Mouse (Mus musculus) monocyte, adult 2 months (primary cell): ENCODE data around the gene Gad1.

Source experiments
- DNase-seq, 2 experiments: peaks; one replicate each; pipeline ENCODE4 v3.0.0; 2022; ENCODE audit warnings: low spot score in 2 of 2, low read depth in 1 of 2

The Gad1 gene

GRCm38 (mm10) chr2:70564646-70565315, 11.9 kb downstream of the Gad1 start:
- DNase-seq: no peak

GRCm38 (mm10) chr2:70565651-70566602, 13.1 kb downstream of the Gad1 start:
- no peak for DNase-seq

- no peak for DNase-seq
Measured at GRCm38 (mm10) chr2:70566603-70566981, 13.7 kb downstream of the Gad1 start.

- DNase-seq: no peak
Measured at GRCm38 (mm10) chr2:70567071-70567681, 14.3 kb downstream of the Gad1 start.

- DNase-seq: no peak
Measured at GRCm38 (mm10) chr2:70567682-70568077, 14.8 kb downstream of the Gad1 start.

- DNase-seq: no peak
Measured at GRCm38 (mm10) chr2:70568198-70568941, 15.5 kb downstream of the Gad1 start.

- DNase-seq: no peak
Measured at GRCm38 (mm10) chr2:70571698-70572097, 18.8 kb downstream of the Gad1 start.

GRCm38 (mm10) chr2:70572251-70572650, 19.4 kb downstream of the Gad1 start:
- no peak for DNase-seq

GRCm38 (mm10) chr2:70573544-70574210, 20.8 kb downstream of the Gad1 start:
- DNase-seq: no peak

- DNase-seq: no peak
Measured at GRCm38 (mm10) chr2:70588200-70588599, 35.3 kb downstream of the Gad1 start.

GRCm38 (mm10) chr2:70592432-70592831, 39.6 kb downstream of the Gad1 start:
- no peak for DNase-seq

GRCm38 (mm10) chr2:70593670-70594069, 40.8 kb downstream of the Gad1 start:
- DNase-seq: no peak

GRCm38 (mm10) chr2:70595896-70596295, 43.0 kb downstream of the Gad1 start:
- no peak for DNase-seq

- DNase-seq: no peak
Measured at GRCm38 (mm10) chr2:70609769-70610168, 56.9 kb downstream of the Gad1 start.

- DNase-seq: no peak
Measured at GRCm38 (mm10) chr2:70614745-70615351, 62.0 kb downstream of the Gad1 start.

- DNase-seq: no peak
Measured at GRCm38 (mm10) chr2:70616076-70616475, 63.2 kb downstream of the Gad1 start.

- DNase-seq: no peak
Measured at GRCm38 (mm10) chr2:70616617-70617016, 63.7 kb downstream of the Gad1 start.

- no peak for DNase-seq
Measured at GRCm38 (mm10) chr2:70619232-70619835, 66.5 kb downstream of the Gad1 start.

- DNase-seq: no peak
Measured at GRCm38 (mm10) chr2:70620225-70620624, 67.4 kb downstream of the Gad1 start.

- peak in 1 of 2 experiments; percentile 7 for DNase-seq
Measured at GRCm38 (mm10) chr2:70622244-70622643, 69.4 kb downstream of the Gad1 start.
